Mouse (Mus musculus): ENCODE data around the gene Etl4. TPM values are rescaled to one million over a fixed set of nuclear protein-coding genes. Genes with fewer than 3 reads are reported as not detected.

Etl4 gene
- polyA plus RNA-seq, 1 experiment from 2014 or later: 5.0 TPM

DNA sequence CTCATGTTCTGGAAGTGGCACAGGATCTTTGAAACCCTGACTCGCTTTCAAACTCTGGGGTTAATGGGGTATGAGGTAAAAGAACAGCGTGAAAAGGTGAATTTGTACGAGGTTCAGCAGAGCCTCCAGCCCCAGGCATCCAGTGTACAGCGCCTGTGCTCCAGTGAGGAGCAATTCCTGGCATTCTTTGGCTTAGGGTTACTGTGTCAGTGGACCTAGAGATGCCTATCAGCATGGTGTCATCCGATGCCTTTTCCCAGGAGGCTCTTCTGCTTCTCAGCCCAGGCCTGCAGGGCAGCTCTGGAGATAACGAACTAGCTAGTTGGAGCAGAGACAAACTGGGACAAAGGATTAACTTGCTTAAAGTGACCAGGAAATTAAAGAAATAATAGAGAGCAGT lies 653.5 kb downstream of the Etl4 start:
- H3K4me1 ChIP-seq (replicated peaks): no peaks in the 10 kb centered on the region
- no peak overlapping the region for H3K4me2 ChIP-seq
- no peak overlapping the region for H3K9ac ChIP-seq
- no peaks in the 10 kb centered on the region for H3K27me3 ChIP-seq
- no peaks in the 10 kb centered on the region for H3K9me3 ChIP-seq
- 43% methylated on average over 6 of the region's 6 CpGs for WGBS
- ATAC-seq (ENCODE audit: low FRiP score, low read depth): no peak
- no peak overlapping the region for H3K4me3 ChIP-seq
- H3K27ac ChIP-seq (replicated peaks): no peak overlapping the region
- H3K36me3 ChIP-seq: no peaks in the 10 kb centered on the region

- Histone ChIP-seq H3K27ac (replicated peaks) (no peak overlapping the region), H3K4me3 (no peak overlapping the region), H3K4me2 (no peak overlapping the region), H3K9me3 (no peaks in the 10 kb centered on the region), H3K27me3 (no peaks in the 10 kb centered on the region), H3K4me1 (replicated peaks) (no peaks in the 10 kb centered on the region), H3K36me3 (no peaks in the 10 kb centered on the region), H3K9ac (no peak overlapping the region)
- 71% methylated on average over 1 of the region's 1 CpGs for WGBS
- ATAC-seq (ENCODE audit: low FRiP score, low read depth): no peak
Observed at GRCm38 (mm10) chr2:20568456-20568855, 658.9 kb downstream of the Etl4 start.

GRCm38 (mm10) chr2:20571940-20572339 lies 662.4 kb downstream of the Etl4 start:
- no peak overlapping the region for H3K9ac ChIP-seq
- WGBS: 87% methylated on average over 1 of the region's 1 CpGs
- no peaks in the 10 kb centered on the region for H3K4me1 ChIP-seq (replicated peaks)
- H3K27ac ChIP-seq (replicated peaks): no peak overlapping the region
- ATAC-seq (ENCODE audit: low FRiP score, low read depth): no peak
- H3K27me3 ChIP-seq: no peaks in the 10 kb centered on the region
- H3K9me3 ChIP-seq: no peaks in the 10 kb centered on the region
- H3K36me3 ChIP-seq: no peaks in the 10 kb centered on the region
- H3K4me3 ChIP-seq: no peak overlapping the region
- H3K4me2 ChIP-seq: no peak overlapping the region

DNA sequence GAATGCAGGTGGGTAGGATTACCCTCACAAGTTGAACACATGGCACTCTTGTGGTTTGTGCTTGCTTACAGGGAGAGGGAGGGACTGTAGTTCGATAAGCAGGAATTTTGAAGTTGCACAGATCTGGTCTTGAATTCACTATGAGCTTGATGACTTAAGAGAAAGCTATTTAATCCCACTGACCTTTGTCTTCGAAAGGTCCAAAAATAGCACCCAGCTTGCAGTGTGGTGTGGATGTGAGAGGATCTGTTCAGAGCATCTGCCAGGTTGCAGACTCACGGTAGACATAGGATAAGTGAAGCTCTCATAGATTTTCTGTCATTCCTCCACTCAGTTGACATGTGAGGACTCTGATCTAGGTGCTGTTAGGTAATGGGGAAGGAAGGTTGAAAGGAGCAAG lies 670.8 kb downstream of the Etl4 start:
- Histone ChIP-seq H3K9ac (no peak overlapping the region), H3K9me3 (no peaks in the 10 kb centered on the region), H3K27me3 (no peaks in the 10 kb centered on the region), H3K4me2 (no peak overlapping the region), H3K4me1 (replicated peaks) (no peaks in the 10 kb centered on the region), H3K4me3 (no peak overlapping the region), H3K27ac (replicated peaks) (no peak overlapping the region), H3K36me3 (no peaks in the 10 kb centered on the region)
- 92% methylated on average over 3 of the region's 3 CpGs for WGBS
- ATAC-seq (ENCODE audit: low FRiP score, low read depth): no peak

GRCm38 (mm10) chr2:20583032-20583431 lies 673.5 kb downstream of the Etl4 start:
- H3K4me1 ChIP-seq (replicated peaks): no peaks in the 10 kb centered on the region
- H3K36me3 ChIP-seq: no peaks in the 10 kb centered on the region
- no peak overlapping the region for H3K9ac ChIP-seq
- ATAC-seq (ENCODE audit: low FRiP score, low read depth): no peak
- H3K9me3 ChIP-seq: no peaks in the 10 kb centered on the region
- no peak overlapping the region for H3K4me3 ChIP-seq
- no peak overlapping the region for H3K27ac ChIP-seq (replicated peaks)
- H3K4me2 ChIP-seq: no peak overlapping the region
- no peaks in the 10 kb centered on the region for H3K27me3 ChIP-seq

GRCm38 (mm10) chr2:20583562-20584153 lies 674.1 kb downstream of the Etl4 start:
- H3K27ac ChIP-seq (replicated peaks): no peak overlapping the region
- no peak overlapping the region for H3K4me3 ChIP-seq
- 90% methylated on average over 6 of the region's 6 CpGs for WGBS
- H3K27me3 ChIP-seq: no peaks in the 10 kb centered on the region
- no peaks in the 10 kb centered on the region for H3K9me3 ChIP-seq
- H3K4me2 ChIP-seq: no peak overlapping the region
- no peak overlapping the region for H3K9ac ChIP-seq
- no peaks in the 10 kb centered on the region for H3K4me1 ChIP-seq (replicated peaks)
- H3K36me3 ChIP-seq: no peaks in the 10 kb centered on the region
- no peak for ATAC-seq (ENCODE audit: low FRiP score, low read depth)

DNA sequence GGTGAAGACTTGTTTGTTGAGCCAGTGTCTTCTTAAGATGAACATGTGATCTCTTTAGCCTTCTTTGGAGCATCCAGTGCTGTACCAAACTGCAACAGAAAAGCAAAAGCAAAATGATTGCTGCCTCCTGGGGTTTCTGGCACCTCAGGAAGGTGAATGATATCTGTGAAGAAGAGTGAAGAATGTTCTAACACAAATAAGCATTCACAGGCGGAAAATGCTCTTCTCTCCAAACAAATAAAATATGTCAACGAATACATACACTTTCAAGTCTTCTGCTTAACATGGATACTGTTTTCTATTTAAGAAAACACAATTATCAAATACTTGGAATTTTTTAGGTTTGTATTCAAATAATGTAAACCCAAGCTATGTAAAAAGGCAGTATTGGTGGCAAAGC lies 678.3 kb downstream of the Etl4 start:
- no peak for ATAC-seq (ENCODE audit: low FRiP score, low read depth)
- H3K36me3 ChIP-seq: no peaks in the 10 kb centered on the region
- no peak overlapping the region for H3K27ac ChIP-seq (replicated peaks)
- no peak overlapping the region for H3K4me3 ChIP-seq
- H3K9ac ChIP-seq: no peak overlapping the region
- H3K27me3 ChIP-seq: no peaks in the 10 kb centered on the region
- no peak overlapping the region for H3K4me2 ChIP-seq
- H3K9me3 ChIP-seq: no peaks in the 10 kb centered on the region
- WGBS: 94% methylated on average over 2 of the region's 2 CpGs
- no peaks in the 10 kb centered on the region for H3K4me1 ChIP-seq (replicated peaks)

DNA sequence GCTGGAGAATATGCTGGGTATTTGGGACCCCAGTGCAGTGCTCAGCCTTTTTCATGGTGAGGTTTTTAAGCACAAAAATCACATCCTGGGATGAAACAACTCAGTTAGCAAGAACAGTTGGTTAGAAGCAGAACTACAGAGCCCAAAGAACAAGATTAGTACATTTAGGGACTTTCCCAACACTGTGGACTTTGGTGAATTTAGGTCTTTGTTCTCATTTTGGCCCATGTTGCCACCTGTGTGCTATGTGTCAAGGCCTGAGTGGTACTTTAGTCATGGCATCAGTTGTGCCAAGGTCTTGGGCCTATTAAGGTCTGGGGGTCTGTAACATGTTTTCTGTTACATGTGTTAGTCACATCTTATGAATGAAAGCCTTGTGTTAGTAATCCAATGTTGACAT lies 679.1 kb downstream of the Etl4 start:
- Histone ChIP-seq H3K36me3 (no peaks in the 10 kb centered on the region), H3K9ac (no peak overlapping the region), H3K27me3 (no peaks in the 10 kb centered on the region), H3K27ac (replicated peaks) (no peak overlapping the region), H3K4me2 (no peak overlapping the region), H3K9me3 (no peaks in the 10 kb centered on the region), H3K4me3 (no peak overlapping the region), H3K4me1 (replicated peaks) (no peaks in the 10 kb centered on the region)
- ATAC-seq (ENCODE audit: low FRiP score, low read depth): no peak

DNA sequence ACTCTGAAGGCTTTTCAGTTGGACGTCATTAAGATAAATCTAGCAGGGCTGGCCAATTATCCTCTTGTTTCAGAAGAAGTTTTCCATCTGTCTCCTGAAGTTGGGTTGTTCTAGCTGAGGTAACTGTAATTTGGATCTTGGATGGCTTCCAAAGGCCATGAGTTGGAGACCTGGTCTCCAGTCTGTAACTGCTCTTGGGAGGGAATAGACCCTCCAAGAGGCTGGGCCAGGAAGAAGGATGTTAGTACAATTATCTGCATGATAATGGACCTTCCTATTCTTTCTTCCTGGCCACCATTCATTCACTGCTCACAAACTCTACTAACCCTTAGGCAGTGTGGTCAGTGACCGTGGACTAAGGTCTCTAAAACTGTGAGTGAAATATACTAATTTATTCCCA lies 684.5 kb downstream of the Etl4 start:
- Histone ChIP-seq H3K4me3 (no peak overlapping the region), H3K9me3 (no peaks in the 10 kb centered on the region), H3K27me3 (no peaks in the 10 kb centered on the region), H3K4me1 (replicated peaks) (no peaks in the 10 kb centered on the region), H3K27ac (replicated peaks) (no peak overlapping the region), H3K36me3 (no peaks in the 10 kb centered on the region), H3K9ac (no peak overlapping the region), H3K4me2 (no peak overlapping the region)
- WGBS: 75% methylated on average over 2 of the region's 2 CpGs
- ATAC-seq (ENCODE audit: low FRiP score, low read depth): no peak

- WGBS: 84% methylated on average over 3 of the region's 3 CpGs
Observed at GRCm38 (mm10) chr2:20595000-20595399, 685.4 kb downstream of the Etl4 start.

DNA sequence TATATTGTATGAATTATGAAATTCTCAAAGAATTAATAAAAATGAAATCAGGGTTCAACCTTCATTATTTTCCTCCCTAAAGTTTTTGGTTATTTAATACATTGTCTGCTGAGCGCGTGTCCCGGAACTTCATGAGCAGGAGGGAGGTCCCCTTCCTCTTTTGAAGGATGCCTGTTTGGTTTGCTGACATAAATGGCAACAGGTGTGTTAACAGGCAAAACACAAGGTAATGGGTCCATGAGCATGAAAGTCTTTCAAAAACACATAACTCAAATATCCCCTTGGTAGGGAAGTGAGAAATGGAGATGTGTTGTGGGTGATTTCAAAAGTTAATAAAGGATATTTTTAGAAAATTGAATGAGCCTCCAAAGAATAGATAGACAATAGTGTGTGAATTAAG lies 687.0 kb downstream of the Etl4 start:
- Histone ChIP-seq H3K9ac (no peak overlapping the region), H3K9me3 (no peaks in the 10 kb centered on the region), H3K4me3 (no peak overlapping the region), H3K4me1 (replicated peaks) (no peaks in the 10 kb centered on the region), H3K36me3 (no peaks in the 10 kb centered on the region), H3K27me3 (no peaks in the 10 kb centered on the region), H3K4me2 (no peak overlapping the region), H3K27ac (replicated peaks) (no peak overlapping the region)
- ATAC-seq (ENCODE audit: low FRiP score, low read depth): no peak
- over 99% methylated on average over 3 of the region's 3 CpGs for WGBS

More at GRCm38 (mm10) chr2:20595000-20595399, 685.4 kb downstream of the Etl4 start:
- no peaks in the 10 kb centered on the region for H3K27me3 ChIP-seq
- no peak for ATAC-seq (ENCODE audit: low FRiP score, low read depth)
- no peak overlapping the region for H3K4me3 ChIP-seq
- H3K9ac ChIP-seq: no peak overlapping the region
- no peak overlapping the region for H3K27ac ChIP-seq (replicated peaks)
- no peaks in the 10 kb centered on the region for H3K9me3 ChIP-seq
- H3K36me3 ChIP-seq: no peaks in the 10 kb centered on the region
- no peak overlapping the region for H3K4me2 ChIP-seq
- no peaks in the 10 kb centered on the region for H3K4me1 ChIP-seq (replicated peaks)

DNA sequence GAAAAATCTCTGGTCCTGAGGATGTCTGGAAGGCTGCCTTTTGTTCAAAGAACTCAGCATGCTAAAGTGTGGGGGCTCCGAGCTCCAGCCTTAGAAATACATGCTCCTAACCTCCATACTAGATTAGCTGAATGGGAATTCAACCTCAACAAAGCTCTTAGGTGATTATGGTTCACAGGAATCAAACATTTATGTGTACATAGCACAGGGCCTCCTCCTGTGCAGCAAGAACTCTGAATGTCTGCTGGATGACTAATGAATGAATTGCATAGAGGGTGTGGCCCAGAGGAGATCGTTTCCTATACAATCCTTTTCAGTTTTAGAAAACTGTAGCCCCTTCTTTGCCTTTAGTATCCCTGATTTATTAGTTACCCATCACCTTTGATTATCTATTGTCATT lies 687.6 kb downstream of the Etl4 start:
- Histone ChIP-seq H3K4me3 (no peak overlapping the region), H3K9ac (no peak overlapping the region), H3K27ac (replicated peaks) (no peak overlapping the region), H3K4me2 (no peak overlapping the region), H3K27me3 (no peaks in the 10 kb centered on the region), H3K4me1 (replicated peaks) (no peaks in the 10 kb centered on the region), H3K9me3 (no peaks in the 10 kb centered on the region), H3K36me3 (no peaks in the 10 kb centered on the region)
- 29% methylated on average over 2 of the region's 2 CpGs for WGBS
- ATAC-seq (ENCODE audit: low FRiP score, low read depth): no peak

- no peak overlapping the region for H3K27ac ChIP-seq (replicated peaks)
- ATAC-seq (ENCODE audit: low FRiP score, low read depth): no peak
- 67% methylated on average over 2 of the region's 2 CpGs for WGBS
Observed at GRCm38 (mm10) chr2:20602656-20603055, 693.1 kb downstream of the Etl4 start.

More at GRCm38 (mm10) chr2:20602656-20603055, 693.1 kb downstream of the Etl4 start:
- H3K4me2 ChIP-seq: no peak overlapping the region
- H3K4me1 ChIP-seq (replicated peaks): no peaks in the 10 kb centered on the region
- no peak overlapping the region for H3K4me3 ChIP-seq
- H3K9me3 ChIP-seq: no peaks in the 10 kb centered on the region
- H3K9ac ChIP-seq: no peak overlapping the region
- no peaks in the 10 kb centered on the region for H3K27me3 ChIP-seq
- no peaks in the 10 kb centered on the region for H3K36me3 ChIP-seq
